Mouse (Mus musculus) forebrain, embryonic 10.5 days (tissue): ENCODE data around the gene Bloc1s2. TPM values are rescaled to one million over a fixed set of nuclear protein-coding genes. Genes with fewer than 3 reads are reported as not detected.

ENCODE experiments used
- DNase-seq: peaks from one replicate; pipeline ENCODE4 v3.0.0-alpha.2; 2017; ENCODE audit warnings: low spot score; ENCODE audit errors: extremely low spot score
- H3K27ac ChIP-seq: fragments of 300-500 bp; sonication (generic); 2 replicates; pipeline ENCODE4 v1.5.1; 2016; ENCODE audit warnings: mild to moderate bottlenecking
- H3K27me3 ChIP-seq: fragments of 300-500 bp; sonication (generic); 2 replicates; pipeline ENCODE4 v1.6.1; 2016; ENCODE audit warnings: mild to moderate bottlenecking; ENCODE audit not compliant: poor library complexity, severe bottlenecking
- H3K36me3 ChIP-seq: fragments of 300-500 bp; sonication (generic); replicated peaks from 2 replicates; pipeline ENCODE4 v1.6.1; 2016; ENCODE audit warnings: mild to moderate bottlenecking, moderate library complexity
- H3K4me1 ChIP-seq: fragments of 300-500 bp; sonication (generic); 2 replicates; pipeline ENCODE4 v1.6.1; 2016
- H3K4me3 ChIP-seq: fragments of 300-500 bp; sonication (generic); 2 replicates; pipeline ENCODE4 v1.5.1; 2016; ENCODE audit warnings: mild to moderate bottlenecking, moderate library complexity
- H3K9me3 ChIP-seq: fragments of 300-500 bp; sonication (generic); 2 replicates; pipeline ENCODE4 v1.6.1; 2016; ENCODE audit warnings: mild to moderate bottlenecking, moderate library complexity
- WGBS: fragments of 180-500 bp; shearing (Covaris S2); methylation state at CpG from one replicate; pipeline ENCODE4 v1.1.7; 2016; 5-methylcytosine and 5-hydroxymethylcytosine counted together
- polyA plus RNA-seq: library from polyadenylated mRNA; unstranded; fragments of >200 nt; fragmentation: Nextera tagmentation; extraction: Ambion mirVana; gene quantifications from 2 replicates; pipeline ENCODE4 v1.2.1, GENCODE M21; 2016

Bloc1s2 gene
- polyA plus RNA-seq, 1 experiment from 2014 or later: 102 TPM

GRCm38 (mm10) chr19:44111706-44112105 lies 34.5 kb downstream of the Bloc1s2 start:
- DNase-seq: peak; percentile 24

GRCm38 (mm10) chr19:44110356-44110755 lies 35.9 kb downstream of the Bloc1s2 start:
- peaks cover 26% of the 10 kb centered on the region for H3K4me1 ChIP-seq
- no peak overlapping the region for H3K4me3 ChIP-seq
- no peaks in the 10 kb centered on the region for H3K27me3 ChIP-seq
- H3K9me3 ChIP-seq: no peaks in the 10 kb centered on the region
- peaks cover 66% of the 10 kb centered on the region for H3K36me3 ChIP-seq
- WGBS: 93% methylated on average over 9 of the region's 9 CpGs
- no peak for DNase-seq
- no peak overlapping the region for H3K27ac ChIP-seq

More at GRCm38 (mm10) chr19:44111706-44112105, 34.5 kb downstream of the Bloc1s2 start:
- no peaks in the 10 kb centered on the region for H3K9me3 ChIP-seq
- peaks cover 12% of the 10 kb centered on the region for H3K4me1 ChIP-seq
- H3K36me3 ChIP-seq: peaks cover 79% of the 10 kb centered on the region
- H3K4me3 ChIP-seq: no peak overlapping the region
- H3K27ac ChIP-seq: no peak overlapping the region
- WGBS: 72% methylated on average over 7 of the region's 7 CpGs
- H3K27me3 ChIP-seq: no peaks in the 10 kb centered on the region

GRCm38 (mm10) chr19:44108996-44109395 lies 37.2 kb downstream of the Bloc1s2 start:
- no peaks in the 10 kb centered on the region for H3K9me3 ChIP-seq
- H3K27ac ChIP-seq: no peak overlapping the region
- peaks cover 53% of the 10 kb centered on the region for H3K36me3 ChIP-seq
- DNase-seq: no peak
- peaks cover 26% of the 10 kb centered on the region for H3K4me1 ChIP-seq
- H3K4me3 ChIP-seq: no peak overlapping the region
- H3K27me3 ChIP-seq: no peaks in the 10 kb centered on the region

GRCm38 (mm10) chr19:44107661-44108521 lies 38.4 kb downstream of the Bloc1s2 start:
- Histone ChIP-seq H3K27me3 (no peaks in the 10 kb centered on the region), H3K9me3 (no peaks in the 10 kb centered on the region), H3K27ac (peak overlapping the region; percentile 95), H3K4me1 (peaks cover 26% of the 10 kb centered on the region), H3K4me3 (peak overlapping the region; percentile 100), H3K36me3 (peaks cover 44% of the 10 kb centered on the region)
- WGBS: 28% methylated on average over 22 of the region's 22 CpGs
- no peak for DNase-seq

GRCm38 (mm10) chr19:44106831-44107660 lies 39.2 kb downstream of the Bloc1s2 start, which contains the start of gene Chuk:
Gene Chuk (minus strand): TSS chr19:44107480.
- Histone ChIP-seq H3K36me3 (peaks cover 38% of the 10 kb centered on the region), H3K4me3 (peak within 1 kb of the TSS; percentile 100), H3K4me1 (peaks cover 26% of the 10 kb centered on the region), H3K27me3 (no peaks in the 10 kb centered on the region), H3K27ac (peak within 1 kb of the TSS; percentile 95), H3K9me3 (no peaks in the 10 kb centered on the region)
- DNase-seq: peak; percentile 96
- 1% methylated on average over 67 of the region's 67 CpGs for WGBS

- no peak for DNase-seq
- no peaks in the 10 kb centered on the region for H3K27me3 ChIP-seq
- H3K36me3 ChIP-seq: peaks cover 33% of the 10 kb centered on the region
- no peak overlapping the region for H3K27ac ChIP-seq
- WGBS: 82% methylated on average over 1 of the region's 1 CpGs
- no peaks in the 10 kb centered on the region for H3K9me3 ChIP-seq
- H3K4me1 ChIP-seq: peaks cover 26% of the 10 kb centered on the region
- no peak overlapping the region for H3K4me3 ChIP-seq
Observed at GRCm38 (mm10) chr19:44104393-44104792, 41.9 kb downstream of the Bloc1s2 start.

GRCm38 (mm10) chr19:44103001-44103400 lies 43.2 kb downstream of the Bloc1s2 start:
- peaks cover 40% of the 10 kb centered on the region for H3K36me3 ChIP-seq
- H3K4me1 ChIP-seq: peaks cover 21% of the 10 kb centered on the region
- no peak for DNase-seq
- H3K27me3 ChIP-seq: no peaks in the 10 kb centered on the region
- no peak overlapping the region for H3K27ac ChIP-seq
- no peak overlapping the region for H3K4me3 ChIP-seq
- H3K9me3 ChIP-seq: no peaks in the 10 kb centered on the region
- 88% methylated on average over 3 of the region's 3 CpGs for WGBS

GRCm38 (mm10) chr19:44100840-44101239 lies 45.4 kb downstream of the Bloc1s2 start:
- no peak overlapping the region for H3K4me3 ChIP-seq
- no peak overlapping the region for H3K27ac ChIP-seq
- H3K36me3 ChIP-seq: peaks cover 61% of the 10 kb centered on the region
- no peak for DNase-seq
- H3K27me3 ChIP-seq: no peaks in the 10 kb centered on the region
- H3K9me3 ChIP-seq: peaks cover 3% of the 10 kb centered on the region; the same call in 1 of the 2 replicates
- H3K4me1 ChIP-seq: peaks cover 5% of the 10 kb centered on the region

Other genes starting within 250 kb of the Bloc1s2 start
- 17.6 and 18.4 TPM in 2 replicates for gene Dnmbp, start 206.3 kb downstream of the Bloc1s2 start, polyA plus RNA-seq
- gene Cpn1, start 159.9 kb downstream of the Bloc1s2 start, polyA plus RNA-seq: 0.21 and 0.48 TPM in 2 replicates
- gene Cyp2c23, start 117.2 kb downstream of the Bloc1s2 start, polyA plus RNA-seq: not detected in 2 replicates
- gene Erlin1, start 76.7 kb downstream of the Bloc1s2 start, polyA plus RNA-seq: 21.3 and 26.3 TPM in 2 replicates
- gene Chuk, start 39.0 kb downstream of the Bloc1s2 start, polyA plus RNA-seq: 45.4 and 48.6 TPM in 2 replicates
- gene Cwf19l1, start 10.6 kb downstream of the Bloc1s2 start, polyA plus RNA-seq: 44.1 and 44.3 TPM in 2 replicates
- gene Pkd2l1, start 46.0 kb upstream of the Bloc1s2 start, polyA plus RNA-seq: 0.14 and 0.16 TPM in 2 replicates
- gene Scd3, start 56.8 kb upstream of the Bloc1s2 start, polyA plus RNA-seq: 0.22 and 0.59 TPM in 2 replicates
- gene Scd2, start 147.2 kb upstream of the Bloc1s2 start, polyA plus RNA-seq: 369 and 403 TPM in 2 replicates
- 0.06 TPM in 1 of 2 replicates, not detected in the other for gene Scd4, start 186.6 kb upstream of the Bloc1s2 start, polyA plus RNA-seq